Mouse (Mus musculus): ENCODE results near the gene Ift43. TPM values are rescaled to one million over a fixed set of nuclear protein-coding genes. Genes with fewer than 3 reads are reported as not detected.

Ift43 gene
- polyA plus RNA-seq, 1 experiment from 2014 or later: 116 TPM

DNA sequence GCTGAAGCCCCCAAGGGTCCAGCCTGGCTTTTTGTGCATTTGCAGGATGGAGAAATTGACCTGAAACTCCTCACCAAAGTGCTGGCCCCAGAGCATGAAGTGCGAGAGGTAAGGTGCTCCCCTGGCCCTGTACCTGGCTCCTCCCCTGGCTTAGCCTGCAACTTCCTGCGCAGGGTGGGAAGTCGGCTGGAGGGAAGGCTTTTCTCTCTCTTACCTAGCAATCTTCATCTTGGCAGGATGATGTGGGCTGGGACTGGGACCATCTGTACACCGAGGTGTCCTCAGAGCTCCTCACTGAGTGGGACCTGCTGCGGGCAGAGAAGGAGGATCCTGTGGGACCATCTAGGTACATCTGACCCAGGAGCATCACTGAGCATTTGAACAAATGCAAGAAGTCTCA is 79.6 kb downstream of the Ift43 start:
- Histone ChIP-seq H3K4me2 (ENCODE audit: low read depth, low read length) (no peak overlapping the region), H3K27ac (ENCODE audit: low read length) (no peak overlapping the region), H3K4me1 (ENCODE audit: control insufficient read depth, insufficient read depth, low read length) (peaks cover 29% of the 10 kb centered on the region), H3K36me3 (ENCODE audit: control insufficient read depth, insufficient read depth) (peaks cover 9% of the 10 kb centered on the region), H3K9me3 (replicated peaks; ENCODE audit: control insufficient read depth, low read length) (peaks cover 5% of the 10 kb centered on the region), H3K27me3 (ENCODE audit: control insufficient read depth, insufficient read depth, low read length) (no peaks in the 10 kb centered on the region), H3K9ac (ENCODE audit: low read length) (no peak overlapping the region), H3K4me3 (ENCODE audit: low read length) (no peak overlapping the region)
- ATAC-seq (replicated peaks; ENCODE audit: extremely low read depth, insufficient read depth, low FRiP score): no peak
- WGBS: 91% methylated on average over 5 of the region's 5 CpGs

DNA sequence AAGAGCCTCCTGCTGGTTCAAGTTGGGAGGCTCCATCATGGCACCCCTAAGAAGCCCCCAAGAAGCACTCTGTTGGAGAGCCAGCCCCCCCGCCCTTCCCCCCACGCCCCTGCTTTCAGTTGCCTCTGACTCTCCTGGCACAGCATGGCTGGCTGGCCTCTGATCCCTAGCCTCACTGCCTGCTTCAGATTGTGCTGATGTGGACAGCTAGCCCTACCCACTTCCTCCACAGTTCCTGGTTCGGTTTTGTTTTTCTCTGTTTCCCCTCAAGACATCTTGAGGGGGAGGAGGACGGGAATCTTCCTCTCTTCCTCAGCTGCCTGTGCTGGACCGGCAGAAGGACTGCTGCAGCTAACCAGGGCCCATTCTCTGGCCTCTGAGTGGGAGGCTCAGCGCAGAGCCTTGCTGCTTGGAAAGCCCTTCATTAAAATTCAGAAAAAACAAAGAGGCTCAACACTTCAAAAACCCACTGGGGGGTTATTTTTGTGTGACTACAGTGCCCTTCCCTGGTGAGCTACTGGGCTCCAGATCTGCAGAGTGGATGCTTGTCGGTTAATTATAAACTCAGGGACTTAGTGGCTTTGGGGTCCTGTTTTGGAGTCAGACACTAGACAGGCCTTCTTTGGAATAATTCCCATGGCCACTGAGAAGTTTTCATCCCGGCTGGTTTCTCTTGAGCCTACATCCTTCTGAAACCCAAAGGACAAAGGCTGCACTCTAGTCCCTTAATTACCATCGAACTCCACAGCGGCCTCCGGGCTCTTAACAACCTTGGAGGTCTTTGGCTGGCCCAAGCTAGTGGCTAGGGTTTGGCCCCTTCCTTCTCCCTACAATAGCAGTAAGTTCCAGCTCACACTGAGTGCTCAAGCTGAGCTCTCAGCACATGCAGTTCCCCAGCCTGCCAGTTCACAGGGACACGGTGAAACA is 80.8 kb downstream of the Ift43 start:
- no peak for ATAC-seq (replicated peaks; ENCODE audit: extremely low read depth, insufficient read depth, low FRiP score)
- Histone ChIP-seq H3K4me1 (ENCODE audit: control insufficient read depth, insufficient read depth, low read length) (peaks cover 19% of the 10 kb centered on the region), H3K9me3 (replicated peaks; ENCODE audit: control insufficient read depth, low read length) (peaks cover 5% of the 10 kb centered on the region), H3K36me3 (ENCODE audit: control insufficient read depth, insufficient read depth) (peaks cover 9% of the 10 kb centered on the region), H3K27ac (ENCODE audit: low read length) (no peak overlapping the region), H3K9ac (ENCODE audit: low read length) (no peak overlapping the region), H3K4me3 (ENCODE audit: low read length) (no peak overlapping the region), H3K4me2 (ENCODE audit: low read depth, low read length) (no peak overlapping the region), H3K27me3 (ENCODE audit: control insufficient read depth, insufficient read depth, low read length) (no peaks in the 10 kb centered on the region)
- whole genome bisulfite sequencing: 52% methylated on average over 12 of the region's 12 CpGs

DNA sequence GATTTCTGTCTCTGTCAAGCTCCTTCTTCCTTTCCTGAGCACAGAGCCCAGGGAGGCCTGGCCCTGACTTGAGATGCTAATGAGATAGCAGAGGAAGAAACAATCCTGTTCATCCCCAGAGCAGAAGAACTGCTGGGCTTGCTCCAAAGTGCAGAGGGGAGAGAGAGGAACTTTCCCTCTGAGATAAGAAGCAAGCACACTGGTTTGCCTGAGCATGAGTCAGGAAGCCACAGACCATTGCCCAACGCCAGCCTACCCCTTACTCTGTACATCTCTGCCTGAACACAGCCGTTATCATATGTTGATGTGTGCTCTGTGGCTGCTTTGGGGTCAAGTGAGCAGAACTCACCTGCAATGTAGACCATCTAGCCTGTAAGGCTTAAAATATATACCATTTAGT is 83.9 kb downstream of the Ift43 start:
- Histone ChIP-seq H3K4me2 (ENCODE audit: low read depth, low read length) (no peak overlapping the region), H3K36me3 (ENCODE audit: control insufficient read depth, insufficient read depth) (peaks cover under 1% of the 10 kb centered on the region), H3K4me1 (ENCODE audit: control insufficient read depth, insufficient read depth, low read length) (0 out of 2 replicates have a peak, but pooled peaks cover 7% of the 10 kb centered on the region), H3K4me3 (ENCODE audit: low read length) (no peak overlapping the region), H3K9ac (ENCODE audit: low read length) (no peak overlapping the region), H3K27me3 (ENCODE audit: control insufficient read depth, insufficient read depth, low read length) (no peaks in the 10 kb centered on the region), H3K27ac (ENCODE audit: low read length) (no peak overlapping the region), H3K9me3 (replicated peaks; ENCODE audit: control insufficient read depth, low read length) (no peaks in the 10 kb centered on the region)
- no peak for ATAC-seq (replicated peaks; ENCODE audit: extremely low read depth, insufficient read depth, low FRiP score)
- 24% methylated on average over 2 of the region's 2 CpGs for WGBS

DNA sequence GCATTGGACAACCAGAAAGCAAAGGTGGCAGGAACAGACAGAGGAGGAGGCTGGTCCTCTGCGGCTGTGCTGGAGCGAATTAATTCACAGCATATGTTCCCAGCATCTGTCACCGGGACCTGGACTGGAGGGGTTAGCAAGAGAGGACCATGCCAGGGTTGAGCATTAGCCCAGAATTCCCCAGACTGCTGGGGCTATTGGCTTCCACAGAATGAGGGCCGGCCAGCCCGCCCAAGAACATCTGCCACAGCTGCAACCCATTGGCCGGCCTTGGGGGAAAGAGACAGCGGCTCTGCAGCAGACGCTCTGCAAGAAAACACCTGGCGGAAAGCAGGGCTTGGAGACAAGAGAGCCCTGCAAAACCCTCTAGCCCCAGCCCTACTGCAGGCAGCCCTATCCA is 84.7 kb downstream of the Ift43 start:
- H3K9me3 ChIP-seq (replicated peaks; ENCODE audit: control insufficient read depth, low read length): no peaks in the 10 kb centered on the region
- no peak overlapping the region for H3K9ac ChIP-seq (ENCODE audit: low read length)
- H3K4me2 ChIP-seq (ENCODE audit: low read depth, low read length): no peak overlapping the region
- WGBS: 45% methylated on average over 9 of the region's 9 CpGs
- H3K27me3 ChIP-seq (ENCODE audit: control insufficient read depth, insufficient read depth, low read length): no peaks in the 10 kb centered on the region
- H3K4me1 ChIP-seq (ENCODE audit: control insufficient read depth, insufficient read depth, low read length): 0 out of 2 replicates have a peak, but pooled peaks cover 7% of the 10 kb centered on the region
- ATAC-seq (replicated peaks; ENCODE audit: extremely low read depth, insufficient read depth, low FRiP score): no peak
- H3K4me3 ChIP-seq (ENCODE audit: low read length): no peak overlapping the region
- H3K27ac ChIP-seq (ENCODE audit: low read length): no peak overlapping the region
- H3K36me3 ChIP-seq (ENCODE audit: control insufficient read depth, insufficient read depth): no peaks in the 10 kb centered on the region

DNA sequence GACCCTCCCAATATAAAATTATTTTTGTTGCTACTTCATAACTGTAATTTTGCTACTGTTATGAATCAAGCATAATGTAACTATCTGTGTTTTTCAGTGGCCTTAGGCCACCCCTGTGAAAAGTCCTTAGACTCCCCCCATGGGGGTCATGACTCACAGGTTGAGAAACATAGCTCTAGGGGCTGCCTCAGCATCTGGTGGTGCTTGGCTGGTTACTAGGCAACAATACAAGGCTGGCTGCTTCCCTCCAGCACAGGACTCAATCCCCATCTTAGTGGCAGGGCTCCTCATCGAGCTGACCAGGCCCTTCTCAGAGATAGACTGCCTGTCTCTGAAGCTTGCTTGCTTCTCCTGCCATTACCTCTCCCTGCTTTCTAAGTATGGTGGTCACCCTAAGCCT is 86.4 kb downstream of the Ift43 start:
- Histone ChIP-seq H3K4me2 (ENCODE audit: low read depth, low read length) (no peak overlapping the region), H3K4me3 (ENCODE audit: low read length) (no peak overlapping the region), H3K36me3 (ENCODE audit: control insufficient read depth, insufficient read depth) (no peaks in the 10 kb centered on the region), H3K27me3 (ENCODE audit: control insufficient read depth, insufficient read depth, low read length) (no peaks in the 10 kb centered on the region), H3K9me3 (replicated peaks; ENCODE audit: control insufficient read depth, low read length) (no peaks in the 10 kb centered on the region), H3K27ac (ENCODE audit: low read length) (no peak overlapping the region), H3K4me1 (ENCODE audit: control insufficient read depth, insufficient read depth, low read length) (0 out of 2 replicates have a peak, but pooled peaks cover 2% of the 10 kb centered on the region), H3K9ac (ENCODE audit: low read length) (no peak overlapping the region)
- WGBS: 27% methylated on average over 1 of the region's 1 CpGs
- ATAC-seq (replicated peaks; ENCODE audit: extremely low read depth, insufficient read depth, low FRiP score): no peak

DNA sequence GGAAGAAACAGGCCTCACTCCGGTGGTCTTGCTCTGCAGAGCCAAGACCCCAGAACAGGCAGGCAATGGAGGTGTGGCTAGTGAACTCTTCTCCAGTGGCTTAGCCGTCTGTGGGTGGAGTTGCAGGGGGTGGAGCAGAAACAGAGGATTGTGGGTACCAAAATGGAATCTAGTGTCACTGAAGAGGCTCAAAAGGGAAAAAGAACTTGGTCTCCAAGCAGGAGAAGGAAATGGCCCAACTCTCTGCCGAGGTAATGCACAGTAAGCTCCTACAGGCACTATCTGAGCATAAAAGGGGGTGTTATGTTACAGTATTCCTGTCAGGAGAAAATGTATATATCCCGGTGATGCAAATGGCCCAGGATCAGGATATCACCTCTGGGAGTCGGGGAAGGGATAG is 86.9 kb downstream of the Ift43 start:
- H3K4me2 ChIP-seq (ENCODE audit: low read depth, low read length): no peak overlapping the region
- 0 out of 2 replicates have a peak, but pooled peaks cover 2% of the 10 kb centered on the region for H3K4me1 ChIP-seq (ENCODE audit: control insufficient read depth, insufficient read depth, low read length)
- H3K36me3 ChIP-seq (ENCODE audit: control insufficient read depth, insufficient read depth): no peaks in the 10 kb centered on the region
- WGBS: 68% methylated on average over 5 of the region's 5 CpGs
- no peaks in the 10 kb centered on the region for H3K9me3 ChIP-seq (replicated peaks; ENCODE audit: control insufficient read depth, low read length)
- no peak overlapping the region for H3K4me3 ChIP-seq (ENCODE audit: low read length)
- H3K9ac ChIP-seq (ENCODE audit: low read length): no peak overlapping the region
- no peak overlapping the region for H3K27ac ChIP-seq (ENCODE audit: low read length)
- no peak for ATAC-seq (replicated peaks; ENCODE audit: extremely low read depth, insufficient read depth, low FRiP score)
- no peaks in the 10 kb centered on the region for H3K27me3 ChIP-seq (ENCODE audit: control insufficient read depth, insufficient read depth, low read length)

DNA sequence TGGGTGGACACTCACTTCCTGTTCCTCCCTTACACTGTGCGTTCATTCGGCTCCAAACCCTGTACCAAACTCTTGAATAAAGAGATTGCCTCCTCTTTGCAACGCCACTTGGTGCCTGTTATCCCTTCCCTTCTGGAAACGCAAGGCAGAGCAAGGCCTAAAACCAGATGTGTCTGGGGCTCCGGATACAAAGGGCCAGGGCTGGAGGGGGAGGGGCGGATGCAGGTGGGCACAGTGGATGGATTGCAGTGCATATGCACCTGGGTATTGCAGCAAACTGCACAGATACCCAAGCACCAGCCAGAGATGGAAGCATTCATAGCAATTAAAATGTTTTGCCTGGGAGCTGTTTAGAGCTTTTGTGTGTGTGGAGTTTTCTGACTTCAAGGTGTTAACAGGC is 91.0 kb downstream of the Ift43 start:
- Histone ChIP-seq H3K4me1 (ENCODE audit: control insufficient read depth, insufficient read depth, low read length) (no peaks in the 10 kb centered on the region), H3K9me3 (replicated peaks; ENCODE audit: control insufficient read depth, low read length) (no peaks in the 10 kb centered on the region), H3K4me3 (ENCODE audit: low read length) (no peak overlapping the region), H3K36me3 (ENCODE audit: control insufficient read depth, insufficient read depth) (no peaks in the 10 kb centered on the region), H3K27ac (ENCODE audit: low read length) (no peak overlapping the region), H3K27me3 (ENCODE audit: control insufficient read depth, insufficient read depth, low read length) (no peaks in the 10 kb centered on the region), H3K4me2 (ENCODE audit: low read depth, low read length) (no peak overlapping the region), H3K9ac (ENCODE audit: low read length) (no peak overlapping the region)
- no peak for ATAC-seq (replicated peaks; ENCODE audit: extremely low read depth, insufficient read depth, low FRiP score)
- WGBS: 60% methylated on average over 6 of the region's 6 CpGs

DNA sequence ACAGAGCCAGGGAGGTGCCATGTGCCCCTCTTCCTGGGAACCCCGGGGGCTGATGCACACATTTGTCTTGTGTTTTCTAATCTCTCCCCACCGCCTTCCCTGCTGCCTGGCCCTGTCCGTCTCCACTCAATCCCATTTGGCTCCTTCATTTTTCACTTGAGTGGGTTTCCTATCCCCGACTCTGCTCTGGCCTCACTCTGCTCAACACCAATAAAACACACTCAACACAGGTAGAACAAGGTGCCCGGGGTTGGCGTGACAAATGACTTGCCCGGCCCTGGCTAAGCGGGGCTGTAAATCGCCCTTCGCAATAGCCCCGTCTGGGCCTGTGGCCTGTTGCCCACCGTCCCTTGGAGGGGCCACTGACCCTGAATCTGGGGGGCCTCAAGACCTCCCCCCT is 92.0 kb downstream of the Ift43 start:
- Histone ChIP-seq H3K4me2 (ENCODE audit: low read depth, low read length) (no peak overlapping the region), H3K4me1 (ENCODE audit: control insufficient read depth, insufficient read depth, low read length) (no peaks in the 10 kb centered on the region), H3K27ac (ENCODE audit: low read length) (no peak overlapping the region), H3K9me3 (replicated peaks; ENCODE audit: control insufficient read depth, low read length) (no peaks in the 10 kb centered on the region), H3K36me3 (ENCODE audit: control insufficient read depth, insufficient read depth) (no peaks in the 10 kb centered on the region), H3K27me3 (ENCODE audit: control insufficient read depth, insufficient read depth, low read length) (no peaks in the 10 kb centered on the region), H3K9ac (ENCODE audit: low read length) (no peak overlapping the region), H3K4me3 (ENCODE audit: low read length) (no peak overlapping the region)
- 84% methylated on average over 12 of the region's 12 CpGs for WGBS
- ATAC-seq (replicated peaks; ENCODE audit: extremely low read depth, insufficient read depth, low FRiP score): no peak

DNA sequence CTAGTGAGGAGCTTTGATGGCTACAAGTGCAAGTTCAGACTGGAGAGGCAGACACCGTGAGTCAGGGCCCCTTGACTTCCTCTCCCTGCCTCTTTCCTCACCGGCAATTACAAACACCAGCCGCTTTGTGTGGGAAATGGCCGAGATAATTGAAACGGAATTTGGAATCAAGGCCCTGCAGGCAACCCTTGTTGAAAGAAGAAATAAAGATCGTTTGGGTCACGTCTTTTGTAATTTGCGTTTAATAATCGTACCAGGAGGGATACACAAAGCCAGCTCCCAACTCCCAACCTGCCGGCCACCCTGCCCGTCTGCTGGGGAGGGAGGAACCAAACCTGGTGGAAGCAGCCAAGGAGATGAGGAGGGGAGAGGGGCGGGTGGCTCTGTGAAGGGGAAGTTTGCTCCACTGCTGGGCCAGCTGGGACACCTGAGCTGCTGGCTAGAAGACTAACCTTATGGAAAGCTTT is 93.2 kb downstream of the Ift43 start:
- H3K4me1 ChIP-seq (ENCODE audit: control insufficient read depth, insufficient read depth, low read length): 0 out of 2 replicates have a peak, but pooled peaks cover 4% of the 10 kb centered on the region
- no peaks in the 10 kb centered on the region for H3K9me3 ChIP-seq (replicated peaks; ENCODE audit: control insufficient read depth, low read length)
- ATAC-seq (replicated peaks; ENCODE audit: extremely low read depth, insufficient read depth, low FRiP score): no peak
- no peaks in the 10 kb centered on the region for H3K36me3 ChIP-seq (ENCODE audit: control insufficient read depth, insufficient read depth)
- no peak overlapping the region for H3K9ac ChIP-seq (ENCODE audit: low read length)
- no peaks in the 10 kb centered on the region for H3K27me3 ChIP-seq (ENCODE audit: control insufficient read depth, insufficient read depth, low read length)
- no peak overlapping the region for H3K4me2 ChIP-seq (ENCODE audit: low read depth, low read length)
- H3K4me3 ChIP-seq (ENCODE audit: low read length): no peak overlapping the region
- 26% methylated on average over 12 of the region's 12 CpGs for WGBS
- H3K27ac ChIP-seq (ENCODE audit: low read length): no peak overlapping the region

Data from heart, embryonic 16.5 days (tissue).